9 mouse cellular contexts compared by ENCODE assay signal in the genomic region with DNA sequence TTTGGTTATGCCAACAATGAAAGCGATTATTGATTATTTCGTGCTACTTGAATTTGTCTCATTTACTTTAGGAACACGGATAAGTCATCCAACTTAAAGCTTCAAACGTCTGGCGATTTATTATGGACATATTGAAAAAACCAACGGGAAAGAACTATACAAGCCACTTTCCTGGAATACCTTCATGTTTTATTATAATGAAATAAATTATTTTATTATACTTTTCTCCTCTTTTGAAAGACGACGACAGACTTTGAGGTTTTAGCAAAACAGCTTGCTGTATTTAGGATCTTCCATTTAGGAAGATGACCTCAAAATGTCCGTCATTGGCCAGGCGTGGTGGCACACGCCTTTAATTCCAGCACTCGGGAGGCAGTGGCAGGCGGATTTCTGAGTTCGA. TPM values are rescaled to one million over a fixed set of nuclear protein-coding genes. Genes with fewer than 3 reads are reported as not detected.
A peak's percentile ranks its signal among the peaks of the same experiment; 100 is the strongest.
DNase-seq lines count a peak whose midpoint lies in the region; ATAC-seq and TF ChIP-seq lines count a peak whose summit lies in the region.
"Had no signal": no experiment of that assay in that cellular context is flagged by ENCODE, and none has a peak within 500 bp of the region (broad histone marks: within the 10 kb centered on the region; RNA-seq: fewer than 3 reads in every experiment).

No protein-coding gene starts in this region.

- ATAC-seq in heart, embryonic 13.5 days (ENCODE audit: extremely low read depth, insufficient number of reproducible peaks, low FRiP score, low TSS enrichment), result no peak
- ATAC-seq in forebrain, postnatal 0 days, result no peak

- H3K27ac ChIP-seq in heart, embryonic 13.5 days (replicated peaks), result peak overlapping the region; percentile 73
- H3K27ac ChIP-seq in ES-Bruce4 (ENCODE audit: insufficient read depth, low read length), result peak overlapping the region; percentile 32; the same call in 1 of the 2 replicates
- H3K27ac ChIP-seq in forebrain, postnatal 0 days (ENCODE audit: low read depth, low read length), result peak overlapping the region; percentile 42
- peak overlapping the region; percentile 93 for H3K27ac ChIP-seq in midbrain, embryonic 10.5 days (replicated peaks)

- no peaks in the 10 kb centered on the region for H3K27me3 ChIP-seq in heart, embryonic 13.5 days (replicated peaks)
- H3K27me3 ChIP-seq in ES-Bruce4 (ENCODE audit: control insufficient read depth, insufficient read depth, low read length, poor library complexity, severe bottlenecking), result no peaks in the 10 kb centered on the region
- no peaks in the 10 kb centered on the region for H3K27me3 ChIP-seq in forebrain, postnatal 0 days (ENCODE audit: insufficient read depth, low read length)
- no peaks in the 10 kb centered on the region for H3K27me3 ChIP-seq in midbrain, embryonic 10.5 days (ENCODE audit: low read depth, poor library complexity, severe bottlenecking)
- H3K27me3 ChIP-seq: Patski had no signal

- peaks cover 38% of the 10 kb centered on the region for H3K4me1 ChIP-seq in heart, embryonic 13.5 days
- no peaks in the 10 kb centered on the region for H3K4me1 ChIP-seq in ES-Bruce4 (ENCODE audit: control insufficient read depth, insufficient read depth, low read length)
- H3K4me1 ChIP-seq in forebrain, postnatal 0 days (ENCODE audit: insufficient read depth), result peaks cover 15% of the 10 kb centered on the region; the same call in 1 of the 2 replicates
- peaks cover 37% of the 10 kb centered on the region for H3K4me1 ChIP-seq in midbrain, embryonic 10.5 days

- TF ChIP-seq CTCF in ES-Bruce4 (IDR thresholded peaks at IDR 0.05; ENCODE audit: low read depth, low read length), result no peak
- TF ChIP-seq CTCF in forebrain, postnatal 0 days (IDR thresholded peaks at IDR 0.05; ENCODE audit: low read depth), result no peak

- peak overlapping the region; percentile 68 for H3K4me3 ChIP-seq in heart, embryonic 13.5 days
- peak overlapping the region; percentile 62 for H3K4me3 ChIP-seq in ES-Bruce4 (ENCODE audit: low read depth, low read length)
- H3K4me3 ChIP-seq in forebrain, postnatal 0 days (ENCODE audit: low read depth, low read length), result peak overlapping the region; percentile 64
- H3K4me3 ChIP-seq in midbrain, embryonic 10.5 days, result peak overlapping the region; percentile 70

- WGBS in heart, embryonic 13.5 days, result 53% methylated on average over 14 of the region's 14 CpGs
- 56% methylated on average over 14 of the region's 14 CpGs for WGBS in forebrain, postnatal 0 days
- WGBS in midbrain, embryonic 10.5 days, result 59% methylated on average over 14 of the region's 14 CpGs

- H3K9me3 ChIP-seq in heart, embryonic 13.5 days, result no peaks in the 10 kb centered on the region
- no peaks in the 10 kb centered on the region for H3K9me3 ChIP-seq in ES-Bruce4 (replicated peaks; ENCODE audit: control insufficient read depth, insufficient read depth, low read length, poor library complexity, severe bottlenecking)
- no peaks in the 10 kb centered on the region for H3K9me3 ChIP-seq in forebrain, postnatal 0 days (ENCODE audit: low read length)
- no peaks in the 10 kb centered on the region for H3K9me3 ChIP-seq in midbrain, embryonic 10.5 days (replicated peaks)

- H3K9ac ChIP-seq in heart, embryonic 13.5 days, result peak overlapping the region; percentile 74
- H3K9ac ChIP-seq in ES-Bruce4 (ENCODE audit: low read depth, poor library complexity, severe bottlenecking), result peak overlapping the region; percentile 41; the same call in 1 of the 2 replicates
- 0 out of 2 replicates have a peak overlapping the region, but pooled peaks have one; percentile 4 for H3K9ac ChIP-seq in forebrain, postnatal 0 days

- peaks cover 28% of the 10 kb centered on the region for H3K36me3 ChIP-seq in heart, embryonic 13.5 days
- peaks cover 30% of the 10 kb centered on the region for H3K36me3 ChIP-seq in ES-Bruce4 (ENCODE audit: control insufficient read depth, insufficient read depth, low read length, poor library complexity, severe bottlenecking)
- H3K36me3 ChIP-seq in forebrain, postnatal 0 days (ENCODE audit: insufficient read depth), result peaks cover 10% of the 10 kb centered on the region
- H3K36me3 ChIP-seq in midbrain, embryonic 10.5 days, result peaks cover 33% of the 10 kb centered on the region

- TF ChIP-seq POLR2A in ES-Bruce4 (IDR thresholded peaks at IDR 0.05; ENCODE audit: insufficient read depth, low read length), result no peak

- no peak for DNase-seq in heart, adult 18-20 months
- no peak for DNase-seq in forebrain, postnatal 0 days
- no peak for DNase-seq in midbrain, embryonic 10.5 days (ENCODE audit: low spot score)
- no peak for DNase-seq in thymus, postnatal 14 days
- DNase-seq in thymus, postnatal 10 days (ENCODE audit: low spot score in 2 of 2), result no peak
- no peak for DNase-seq in urinary bladder, postnatal 14 days (ENCODE audit: low spot score)

- TF ChIP-seq EP300 in ES-Bruce4 (IDR thresholded peaks at IDR 0.05; ENCODE audit: insufficient read depth, low read depth, low read length), result no peak

- peak overlapping the region; percentile 82 for H3K4me2 ChIP-seq in heart, embryonic 13.5 days
- H3K4me2 ChIP-seq in forebrain, postnatal 0 days (ENCODE audit: low read depth), result peak overlapping the region; percentile 44

RNA-seq across cellular contexts. Expression of a gene that starts 0.8 kb away (rescaled TPM):
- 17.7 and 18.4 TPM in 2 replicates for polyA plus RNA-seq in heart, embryonic 13.5 days (2015; fragmentation: Nextera tagmentation; extraction: Ambion mirVana)
- total RNA-seq in heart, adult 18-20 months (2021), result 10 to 100 TPM; 13.3 to 17.8 TPM
- 131 and 147 TPM in 2 replicates for polyA plus RNA-seq in ES-Bruce4 (2011; ENCODE audit: insufficient read depth, insufficient read length, low read depth, missing spikeins)
- total RNA-seq in forebrain, postnatal 0 days (2014; rRNA removed), result 15.3 and 20.4 TPM in 2 replicates
- polyA plus RNA-seq in forebrain, postnatal 0 days (2015; fragmentation: Nextera tagmentation; extraction: Ambion mirVana), result 3.0 and 4.4 TPM in 2 replicates
- polyA plus RNA-seq in midbrain, embryonic 10.5 days (2016; fragmentation: Nextera tagmentation; extraction: Ambion mirVana), result 21.1 and 21.7 TPM in 2 replicates

RNA-seq across cellular contexts. Expression of a gene that starts 2.5 kb away (rescaled TPM):
- polyA plus RNA-seq in heart, embryonic 13.5 days (2015; fragmentation: Nextera tagmentation; extraction: Ambion mirVana), result 741 and 743 TPM in 2 replicates
- 10 to 100 TPM; 89.4 to 92.2 TPM for total RNA-seq in heart, adult 18-20 months (2021)
- 1,430 and 1,461 TPM in 2 replicates for polyA plus RNA-seq in ES-Bruce4 (2011; ENCODE audit: insufficient read depth, insufficient read length, low read depth, missing spikeins)
- total RNA-seq in forebrain, postnatal 0 days (2014; rRNA removed), result 3,707 and 3,724 TPM in 2 replicates
- polyA plus RNA-seq in forebrain, postnatal 0 days (2015; fragmentation: Nextera tagmentation; extraction: Ambion mirVana), result 2,151 and 2,226 TPM in 2 replicates
- polyA plus RNA-seq in midbrain, embryonic 10.5 days (2016; fragmentation: Nextera tagmentation; extraction: Ambion mirVana), result 1,574 and 1,617 TPM in 2 replicates

RNA-seq across cellular contexts. Expression of a gene that starts 17.5 kb away (rescaled TPM):
- polyA plus RNA-seq in heart, embryonic 13.5 days (2015; fragmentation: Nextera tagmentation; extraction: Ambion mirVana), result 81.1 and 99.0 TPM in 2 replicates
- total RNA-seq in heart, adult 18-20 months (2021), result 100 to 1,000 TPM; 146 to 154 TPM
- polyA plus RNA-seq in ES-Bruce4 (2011; ENCODE audit: insufficient read depth, insufficient read length, low read depth, missing spikeins), result 46.8 and 47.4 TPM in 2 replicates
- total RNA-seq in forebrain, postnatal 0 days (2014; rRNA removed), result 90.4 and 103 TPM in 2 replicates
- 104 and 113 TPM in 2 replicates for polyA plus RNA-seq in forebrain, postnatal 0 days (2015; fragmentation: Nextera tagmentation; extraction: Ambion mirVana)
- polyA plus RNA-seq in midbrain, embryonic 10.5 days (2016; fragmentation: Nextera tagmentation; extraction: Ambion mirVana), result 54.8 and 59.3 TPM in 2 replicates

RNA-seq across cellular contexts. Expression of a gene that starts 19.1 kb away (rescaled TPM):
- polyA plus RNA-seq in heart, embryonic 13.5 days (2015; fragmentation: Nextera tagmentation; extraction: Ambion mirVana), result 41.7 and 49.9 TPM in 2 replicates
- 10 to 100 TPM; 20.2 to 25.6 TPM for total RNA-seq in heart, adult 18-20 months (2021)
- polyA plus RNA-seq in ES-Bruce4 (2011; ENCODE audit: insufficient read depth, insufficient read length, low read depth, missing spikeins), result 31.3 and 35.5 TPM in 2 replicates
- 8.9 and 9.0 TPM in 2 replicates for total RNA-seq in forebrain, postnatal 0 days (2014; rRNA removed)
- polyA plus RNA-seq in forebrain, postnatal 0 days (2015; fragmentation: Nextera tagmentation; extraction: Ambion mirVana), result 13.0 and 13.1 TPM in 2 replicates
- polyA plus RNA-seq in midbrain, embryonic 10.5 days (2016; fragmentation: Nextera tagmentation; extraction: Ambion mirVana), result 3.0 and 3.7 TPM in 2 replicates

RNA-seq across cellular contexts. Expression of a gene that starts 20.6 kb away (rescaled TPM):
- polyA plus RNA-seq in heart, embryonic 13.5 days (2015; fragmentation: Nextera tagmentation; extraction: Ambion mirVana), result 43.5 and 50.5 TPM in 2 replicates
- total RNA-seq in heart, adult 18-20 months (2021), result 1 to 10 TPM; 1.8 to 2.5 TPM
- polyA plus RNA-seq in ES-Bruce4 (2011; ENCODE audit: insufficient read depth, insufficient read length, low read depth, missing spikeins), result 32.9 and 35.3 TPM in 2 replicates
- total RNA-seq in forebrain, postnatal 0 days (2014; rRNA removed), result 6.1 and 9.7 TPM in 2 replicates
- 13.1 and 15.6 TPM in 2 replicates for polyA plus RNA-seq in forebrain, postnatal 0 days (2015; fragmentation: Nextera tagmentation; extraction: Ambion mirVana)
- 80.0 and 84.5 TPM in 2 replicates for polyA plus RNA-seq in midbrain, embryonic 10.5 days (2016; fragmentation: Nextera tagmentation; extraction: Ambion mirVana)

Comparison
In these comparisons a context has a peak if more than half of its experiments do, and no peak if none do; other contexts are left out.
1. H3K27ac ChIP-seq: peak in every context shown above with its lines; median percentile 93 in midbrain, embryonic 10.5 days; 73 in heart, embryonic 13.5 days; 42 in forebrain, postnatal 0 days; 32 in ES-Bruce4.
2. H3K9ac ChIP-seq: peak in every context shown above with its lines; median percentile 74 in heart, embryonic 13.5 days; 41 in ES-Bruce4; 4 in forebrain, postnatal 0 days.